Comparison of ENCODE assay signal across 12 mouse cellular contexts in genomic region chr1:186482177-186482576, GRCm38 (mm10).
DNase-seq lines count a peak whose midpoint lies in the region; ATAC-seq lines count a peak whose summit lies in the region.
"Had no signal": no experiment of that assay in that cellular context is flagged by ENCODE, and none has a peak within 500 bp of the region (broad histone marks: within the 10 kb centered on the region; RNA-seq: fewer than 3 reads in every experiment).

No protein-coding gene starts in this region.

- intact Hi-C loops in heart, postnatal 25 days (cut with DNase I): no loop called here

- no peak overlapping the region for H3K4me3 ChIP-seq in lung, embryonic 16.5 days (ENCODE audit: low read length)
- no peak overlapping the region for H3K4me3 ChIP-seq in midbrain, embryonic 14.5 days (replicated peaks; ENCODE audit: low read depth, low read length)
- H3K4me3 ChIP-seq: hindbrain, embryonic 10.5 days; midbrain, embryonic 15.5 days had no signal

- no peaks in the 10 kb centered on the region for H3K9me3 ChIP-seq in lung, embryonic 16.5 days (ENCODE audit: control insufficient read depth, low read length)
- H3K9me3 ChIP-seq in midbrain, embryonic 14.5 days (ENCODE audit: control insufficient read depth, low read length): no peaks in the 10 kb centered on the region
- H3K9me3 ChIP-seq: hindbrain, embryonic 10.5 days; midbrain, embryonic 15.5 days had no signal

- H3K9ac ChIP-seq in lung, embryonic 16.5 days (ENCODE audit: low read length): no peak overlapping the region
- H3K9ac ChIP-seq in midbrain, embryonic 14.5 days (replicated peaks; ENCODE audit: low read length): no peak overlapping the region
- H3K9ac ChIP-seq: forebrain, postnatal 0 days; midbrain, embryonic 15.5 days had no signal

- 39% methylated on average over 8 of the region's 8 CpGs for WGBS in lung, embryonic 16.5 days
- WGBS in midbrain, embryonic 14.5 days: 89% methylated on average over 8 of the region's 8 CpGs

- no peak overlapping the region for H3K27ac ChIP-seq in lung, embryonic 16.5 days (ENCODE audit: low read length)
- no peak overlapping the region for H3K27ac ChIP-seq in midbrain, embryonic 14.5 days (replicated peaks; ENCODE audit: low read depth, low read length)
- H3K27ac ChIP-seq: hindbrain, embryonic 10.5 days; midbrain, embryonic 15.5 days had no signal

- H3K27me3 ChIP-seq in lung, embryonic 16.5 days (ENCODE audit: control insufficient read depth, insufficient read depth, low read depth, low read length): no peaks in the 10 kb centered on the region
- H3K27me3 ChIP-seq in midbrain, embryonic 14.5 days (ENCODE audit: control insufficient read depth, insufficient read depth, low read length): no peaks in the 10 kb centered on the region
- H3K27me3 ChIP-seq: midbrain, embryonic 15.5 days had no signal

- H3K4me1 ChIP-seq in lung, embryonic 16.5 days (replicated peaks; ENCODE audit: control insufficient read depth, insufficient read depth, low read length): peaks cover 7% of the 10 kb centered on the region
- H3K4me1 ChIP-seq in midbrain, embryonic 14.5 days (ENCODE audit: control insufficient read depth, insufficient read depth, low read length): no peaks in the 10 kb centered on the region
- H3K4me1 ChIP-seq: midbrain, embryonic 15.5 days had no signal

- DNase-seq in heart, adult 8-10 months (ENCODE audit: low spot score): peak; percentile 38
- no peak for DNase-seq in heart, postnatal 25 days (ENCODE audit: low spot score)
- DNase-seq in MN1 (ENCODE audit: low spot score): peak; percentile 77
- peak; percentile 40 for DNase-seq in embryo, embryonic 10 days (ENCODE audit: low spot score)
- DNase-seq in thymus, postnatal 25 days: no peak
- DNase-seq in spleen, postnatal 4 days (ENCODE audit: low spot score in 2 of 2): no peak
- no peak for DNase-seq in midbrain, embryonic 14.5 days
- DNase-seq: forebrain, postnatal 0 days; retina, postnatal 1 day had no signal

- H3K36me3 ChIP-seq in lung, embryonic 16.5 days (ENCODE audit: control insufficient read depth, insufficient read depth, low read length): no peaks in the 10 kb centered on the region
- H3K36me3 ChIP-seq in midbrain, embryonic 14.5 days (ENCODE audit: control insufficient read depth, insufficient read depth, low read length): no peaks in the 10 kb centered on the region
- H3K36me3 ChIP-seq: hindbrain, embryonic 10.5 days; midbrain, embryonic 15.5 days had no signal

- peak; percentile 54; the same call in 1 of the 2 replicates for ATAC-seq in lung, embryonic 16.5 days (ENCODE audit: low read depth)
- no peak for ATAC-seq in midbrain, embryonic 14.5 days (ENCODE audit: low FRiP score, low TSS enrichment)
- ATAC-seq: forebrain, postnatal 0 days; midbrain, embryonic 15.5 days had no signal

- 0 out of 2 replicates have a peak overlapping the region, but pooled peaks have one; percentile 9 for H3K4me2 ChIP-seq in lung, embryonic 16.5 days (ENCODE audit: low read depth, low read length)
- no peak overlapping the region for H3K4me2 ChIP-seq in midbrain, embryonic 14.5 days (ENCODE audit: low read length)
- H3K4me2 ChIP-seq: midbrain, embryonic 15.5 days had no signal

Comparison
In these comparisons a context has a peak if more than half of its experiments do, and no peak if none do; other contexts are left out.
1. DNase-seq: peak in heart, adult 8-10 months (single experiment), MN1 (single experiment) and embryo, embryonic 10 days (single experiment); none in heart, postnatal 25 days (single experiment), thymus, postnatal 25 days (single experiment), spleen, postnatal 4 days (0 of 2) and midbrain, embryonic 14.5 days (single experiment).